Mouse (Mus musculus) embryonic facial prominence, embryonic 13.5 days (tissue): ENCODE data around the gene Pld4. TPM values are rescaled to one million over a fixed set of nuclear protein-coding genes. Genes with fewer than 3 reads are reported as not detected.

Experiments used
- ATAC-seq: fragments of 200-750 bp; cut with Nextera tagmentation; 2 replicates; pipeline ENCODE4 v1.8.0; 2017; ENCODE audit warnings: low read depth; ENCODE audit not compliant: insufficient number of reproducible peaks, insufficient read depth, low FRiP score, low TSS enrichment
- H3K27ac ChIP-seq: fragments of 300-500 bp; sonication (generic); 2 replicates; pipeline ENCODE4 v1.5.1; 2015; ENCODE audit warnings: moderate library complexity, mild to moderate bottlenecking, inconsistent platforms
- H3K27me3 ChIP-seq: fragments of 300-500 bp; sonication (generic); 2 replicates; pipeline ENCODE4 v1.6.1; 2015; ENCODE audit warnings: mild to moderate bottlenecking, inconsistent platforms
- H3K36me3 ChIP-seq: fragments of 300-500 bp; sonication (generic); 2 replicates; pipeline ENCODE4 v1.6.1; 2015; ENCODE audit warnings: mild to moderate bottlenecking, inconsistent platforms
- H3K4me1 ChIP-seq: fragments of 300-500 bp; sonication (generic); 2 replicates; pipeline ENCODE4 v1.6.1; 2015; ENCODE audit warnings: inconsistent platforms
- H3K4me2 ChIP-seq: fragments of 300-500 bp; sonication (generic); 2 replicates; pipeline ENCODE4 v1.6.1; 2015; ENCODE audit warnings: moderate library complexity, mild to moderate bottlenecking, inconsistent platforms
- H3K4me3 ChIP-seq: fragments of 300-500 bp; sonication (generic); 2 replicates; pipeline ENCODE4 v1.5.1; 2015; ENCODE audit warnings: mild to moderate bottlenecking, inconsistent platforms
- H3K9ac ChIP-seq: fragments of 300-500 bp; sonication (generic); 2 replicates; pipeline ENCODE4 v1.6.1; 2015; ENCODE audit warnings: mild to moderate bottlenecking, inconsistent platforms
- H3K9me3 ChIP-seq: fragments of 300-500 bp; sonication (generic); 2 replicates; pipeline ENCODE4 v1.6.1; 2016; ENCODE audit warnings: inconsistent platforms
- WGBS: fragments of 180-500 bp; shearing (Covaris S2); methylation state at CpG from one replicate; pipeline ENCODE4 v1.1.7; 2015; ENCODE audit warnings: mixed read lengths; 5-methylcytosine and 5-hydroxymethylcytosine counted together
- polyA plus RNA-seq: library from polyadenylated mRNA; unstranded; fragments of >200 nt; fragmentation: Nextera tagmentation; extraction: Ambion mirVana; gene quantifications from 2 replicates; pipeline ENCODE4 v1.2.1, GENCODE M21; 2015

Gene Pld4
- polyA plus RNA-seq, 1 experiment from 2014 or later: 7.3 TPM

GRCm38 (mm10) chr12:112724077-112724805 lies 36.2 kb upstream of the Pld4 start:
- peaks cover 37% of the 10 kb centered on the region for H3K4me1 ChIP-seq
- no peaks in the 10 kb centered on the region for H3K9me3 ChIP-seq
- H3K4me2 ChIP-seq: 0 out of 2 replicates have a peak overlapping the region, but pooled peaks have one; percentile 89
- 72% methylated on average over 11 of the region's 11 CpGs for WGBS
- no peak overlapping the region for H3K9ac ChIP-seq
- H3K27ac ChIP-seq: no peak overlapping the region
- peak overlapping the region; percentile 92; the same call in 1 of the 2 replicates for H3K4me3 ChIP-seq
- ATAC-seq: no peak
- H3K27me3 ChIP-seq: peaks cover 19% of the 10 kb centered on the region
- peaks cover 24% of the 10 kb centered on the region for H3K36me3 ChIP-seq

DNA sequence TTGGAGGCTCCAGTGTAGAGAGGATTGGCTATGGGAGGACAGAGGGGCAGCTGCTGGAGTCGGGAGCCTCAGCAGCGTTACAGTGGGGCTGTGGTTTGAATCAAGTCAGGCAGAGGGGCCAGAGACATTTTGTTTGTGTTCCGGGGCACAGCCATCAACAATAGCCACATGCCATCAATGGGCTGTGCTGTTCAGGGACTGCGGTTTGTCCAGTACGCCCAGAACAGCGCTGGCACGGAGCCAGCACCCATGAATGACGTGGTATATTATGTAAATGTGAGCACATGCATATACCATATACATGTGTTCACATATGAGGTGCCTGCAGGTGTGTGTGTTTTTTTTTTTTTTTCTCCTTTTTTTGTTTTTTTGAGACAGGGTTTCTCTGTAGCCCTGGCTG lies 32.7 kb upstream of the Pld4 start:
- Histone ChIP-seq H3K27me3 (no peaks in the 10 kb centered on the region), H3K9me3 (no peaks in the 10 kb centered on the region), H3K9ac (no peak overlapping the region), H3K36me3 (peaks cover 58% of the 10 kb centered on the region), H3K4me3 (no peak overlapping the region), H3K4me1 (peaks cover 19% of the 10 kb centered on the region), H3K4me2 (no peak overlapping the region), H3K27ac (no peak overlapping the region)
- no peak for ATAC-seq
- 79% methylated on average over 8 of the region's 8 CpGs for WGBS

GRCm38 (mm10) chr12:112730808-112731207 lies 29.6 kb upstream of the Pld4 start:
- peaks cover 81% of the 10 kb centered on the region for H3K36me3 ChIP-seq
- H3K27me3 ChIP-seq: no peaks in the 10 kb centered on the region
- no peaks in the 10 kb centered on the region for H3K4me1 ChIP-seq
- no peaks in the 10 kb centered on the region for H3K9me3 ChIP-seq
- H3K9ac ChIP-seq: no peak overlapping the region
- no peak overlapping the region for H3K4me3 ChIP-seq
- no peak overlapping the region for H3K4me2 ChIP-seq
- 80% methylated on average over 14 of the region's 14 CpGs for WGBS
- no peak for ATAC-seq
- H3K27ac ChIP-seq: no peak overlapping the region

DNA sequence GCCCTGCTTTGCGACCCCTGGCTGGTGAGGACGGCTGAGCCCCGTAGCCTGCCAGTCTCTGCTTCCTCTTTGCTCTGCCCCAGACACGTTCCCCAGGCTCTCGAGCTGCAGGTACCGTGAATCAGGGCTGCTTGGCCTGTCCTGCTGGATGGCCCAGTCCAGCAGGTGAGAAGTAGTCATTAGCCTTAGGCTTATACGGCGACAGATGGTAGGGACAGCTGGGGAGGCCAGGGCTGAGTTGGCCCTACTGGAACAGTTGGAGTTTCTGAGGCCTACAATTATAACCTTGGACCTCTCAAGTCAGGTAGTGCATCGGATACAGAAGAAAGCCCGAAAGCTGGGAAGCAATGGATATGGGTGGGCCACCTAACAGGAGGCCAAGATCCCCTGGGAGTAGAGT lies 27.9 kb upstream of the Pld4 start:
- Histone ChIP-seq H3K9ac (no peak overlapping the region), H3K27ac (no peak overlapping the region), H3K4me1 (no peaks in the 10 kb centered on the region), H3K27me3 (no peaks in the 10 kb centered on the region), H3K36me3 (peaks cover 86% of the 10 kb centered on the region), H3K4me2 (no peak overlapping the region), H3K9me3 (no peaks in the 10 kb centered on the region), H3K4me3 (no peak overlapping the region)
- WGBS: 83% methylated on average over 10 of the region's 10 CpGs
- ATAC-seq: no peak

DNA sequence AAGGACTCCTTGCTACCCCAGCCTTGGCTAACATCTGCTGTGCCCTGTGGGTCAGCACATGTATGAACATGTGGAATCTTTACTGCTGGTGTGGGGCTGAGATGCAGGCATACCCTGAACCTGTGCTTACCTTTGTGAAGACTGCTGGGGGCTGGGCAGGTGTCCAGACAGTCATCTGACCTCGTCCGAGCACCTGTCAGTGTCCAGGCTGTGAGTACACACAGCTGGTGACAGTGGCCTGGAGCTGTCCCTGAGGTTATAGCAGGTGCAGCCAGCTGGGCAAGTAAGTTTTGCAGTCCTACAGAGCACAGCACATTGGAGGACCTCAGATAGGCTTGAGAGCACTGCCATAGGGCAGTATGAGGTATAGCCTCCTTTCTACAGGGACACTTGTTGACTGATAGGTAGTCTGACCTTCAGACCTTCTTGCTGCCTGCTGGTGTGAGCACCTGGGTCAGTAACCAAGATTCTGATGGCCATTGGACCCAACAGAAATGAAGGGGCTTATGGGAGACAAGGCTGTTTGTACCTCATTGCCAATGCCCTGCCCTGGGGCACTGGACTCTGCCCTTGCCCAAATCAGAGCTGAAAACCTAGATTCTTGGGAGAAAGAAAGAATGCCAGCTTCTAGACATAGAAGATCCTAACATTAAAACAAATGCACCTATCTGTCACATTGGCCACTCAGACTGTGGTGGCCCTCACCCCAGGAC lies 26.2 kb upstream of the Pld4 start:
- H3K4me1 ChIP-seq: no peaks in the 10 kb centered on the region
- H3K9me3 ChIP-seq: no peaks in the 10 kb centered on the region
- no peak overlapping the region for H3K4me2 ChIP-seq
- H3K27me3 ChIP-seq: no peaks in the 10 kb centered on the region
- peaks cover 98% of the 10 kb centered on the region for H3K36me3 ChIP-seq
- no peak for ATAC-seq
- no peak overlapping the region for H3K9ac ChIP-seq
- no peak overlapping the region for H3K27ac ChIP-seq
- H3K4me3 ChIP-seq: no peak overlapping the region
- WGBS: 69% methylated on average over 2 of the region's 2 CpGs

- peaks cover 100% of the 10 kb centered on the region for H3K36me3 ChIP-seq
Observed at GRCm38 (mm10) chr12:112734881-112735655, 25.4 kb upstream of the Pld4 start.

GRCm38 (mm10) chr12:112735896-112736635 lies 24.4 kb upstream of the Pld4 start:
- Histone ChIP-seq H3K4me1 (no peaks in the 10 kb centered on the region), H3K4me3 (no peak overlapping the region), H3K36me3 (peaks cover 100% of the 10 kb centered on the region), H3K27me3 (no peaks in the 10 kb centered on the region), H3K9ac (no peak overlapping the region), H3K4me2 (no peak overlapping the region), H3K27ac (no peak overlapping the region), H3K9me3 (no peaks in the 10 kb centered on the region)
- 92% methylated on average over 29 of the region's 29 CpGs for WGBS
- no peak for ATAC-seq

More at GRCm38 (mm10) chr12:112734881-112735655, 25.4 kb upstream of the Pld4 start:
- Histone ChIP-seq H3K4me1 (no peaks in the 10 kb centered on the region), H3K9me3 (no peaks in the 10 kb centered on the region), H3K27ac (no peak overlapping the region), H3K4me2 (no peak overlapping the region), H3K27me3 (no peaks in the 10 kb centered on the region), H3K9ac (no peak overlapping the region), H3K4me3 (no peak overlapping the region)
- no peak for ATAC-seq
- WGBS: 88% methylated on average over 19 of the region's 19 CpGs

DNA sequence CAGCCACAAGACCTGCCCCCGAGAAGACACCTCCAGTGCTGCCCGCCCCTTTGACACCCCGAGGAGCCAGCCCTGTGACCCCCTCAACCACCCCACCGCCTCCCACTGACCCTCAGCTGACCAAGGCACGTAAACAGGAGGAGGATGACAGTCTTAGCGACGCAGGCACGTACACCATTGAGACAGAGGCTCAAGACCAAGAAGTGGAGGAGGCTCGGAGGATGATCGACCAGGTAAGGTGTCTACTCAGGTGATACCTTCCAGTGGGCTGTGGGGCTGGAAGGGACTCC lies 23.9 kb upstream of the Pld4 start:
- Histone ChIP-seq H3K27me3 (no peaks in the 10 kb centered on the region), H3K4me1 (no peaks in the 10 kb centered on the region), H3K4me3 (no peak overlapping the region), H3K36me3 (peaks cover 100% of the 10 kb centered on the region), H3K27ac (no peak overlapping the region), H3K9ac (no peak overlapping the region), H3K4me2 (no peak overlapping the region), H3K9me3 (no peaks in the 10 kb centered on the region)
- no peak for ATAC-seq
- WGBS: 92% methylated on average over 10 of the region's 10 CpGs

DNA sequence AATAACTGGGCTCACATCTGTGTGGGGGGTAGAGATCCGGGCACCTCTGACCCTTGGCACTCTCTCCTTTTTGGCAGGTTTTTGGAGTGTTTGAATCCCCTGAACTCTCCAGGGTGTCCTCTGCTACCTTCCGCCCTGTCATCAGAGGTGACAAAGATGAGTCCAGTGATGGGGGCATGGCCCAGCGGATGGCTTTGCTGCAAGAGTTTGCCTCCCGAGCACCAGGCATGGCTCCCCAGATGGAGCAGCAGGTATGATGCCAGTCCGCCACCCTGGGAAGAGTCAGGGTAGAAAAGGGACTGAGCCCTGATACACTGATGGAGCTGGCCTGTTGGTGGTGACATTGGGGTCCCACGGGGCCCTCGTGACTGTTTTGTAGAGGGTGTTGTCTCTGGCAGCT lies 23.4 kb upstream of the Pld4 start:
- ATAC-seq: no peak
- Histone ChIP-seq H3K4me3 (no peak overlapping the region), H3K9me3 (no peaks in the 10 kb centered on the region), H3K4me1 (no peaks in the 10 kb centered on the region), H3K4me2 (no peak overlapping the region), H3K27ac (no peak overlapping the region), H3K36me3 (peaks cover 99% of the 10 kb centered on the region), H3K9ac (no peak overlapping the region), H3K27me3 (no peaks in the 10 kb centered on the region)
- 91% methylated on average over 7 of the region's 7 CpGs for WGBS

- Histone ChIP-seq H3K27ac (no peak overlapping the region), H3K4me3 (no peak overlapping the region), H3K36me3 (peaks cover 98% of the 10 kb centered on the region), H3K9ac (0 out of 2 replicates have a peak overlapping the region, but pooled peaks have one; percentile 21), H3K4me2 (no peak overlapping the region), H3K4me1 (peaks cover 4% of the 10 kb centered on the region), H3K9me3 (no peaks in the 10 kb centered on the region), H3K27me3 (no peaks in the 10 kb centered on the region)
- no peak for ATAC-seq
- 90% methylated on average over 14 of the region's 14 CpGs for WGBS
Observed at GRCm38 (mm10) chr12:112737761-112738160, 22.7 kb upstream of the Pld4 start.

GRCm38 (mm10) chr12:112738281-112739022 lies 22.0 kb upstream of the Pld4 start:
- Histone ChIP-seq H3K36me3 (peaks cover 94% of the 10 kb centered on the region), H3K27ac (no peak overlapping the region), H3K4me2 (no peak overlapping the region), H3K9me3 (no peaks in the 10 kb centered on the region), H3K4me1 (peaks cover 11% of the 10 kb centered on the region), H3K9ac (no peak overlapping the region), H3K4me3 (no peak overlapping the region), H3K27me3 (no peaks in the 10 kb centered on the region)
- WGBS: 87% methylated on average over 31 of the region's 31 CpGs
- ATAC-seq: no peak
